Mouse (Mus musculus) limb, embryonic 15.5 days (tissue): ENCODE measurements at regions not wholly inside any gene's neighbourhood (a gene's known extent, or its start where the extent isn't known, plus 50 kb on each side); places are given as distances from the start of the nearest gene placed in this dataset.

ENCODE experiments used
- ATAC-seq: fragments of 200-750 bp; cut with Nextera tagmentation; 2 replicates; pipeline ENCODE4 v1.8.0; 2017; ENCODE audit warnings: low read depth, moderate TSS enrichment; ENCODE audit not compliant: insufficient number of reproducible peaks, low FRiP score, low TSS enrichment
- H3K27ac ChIP-seq: fragments of 300-500 bp; sonication (generic); 2 replicates; pipeline ENCODE4 v1.5.1; 2015; ENCODE audit warnings: moderate library complexity, mild to moderate bottlenecking, inconsistent platforms
- H3K27me3 ChIP-seq: fragments of 300-500 bp; sonication (generic); 2 replicates; pipeline ENCODE4 v1.6.1; 2015; ENCODE audit warnings: inconsistent platforms
- H3K36me3 ChIP-seq: fragments of 300-500 bp; sonication (generic); 2 replicates; pipeline ENCODE4 v1.6.1; 2015; ENCODE audit warnings: inconsistent platforms
- H3K4me1 ChIP-seq: fragments of 300-500 bp; sonication (generic); 2 replicates; pipeline ENCODE4 v1.6.1; 2015; ENCODE audit warnings: inconsistent platforms
- H3K4me2 ChIP-seq: fragments of 300-500 bp; sonication (generic); 2 replicates; pipeline ENCODE4 v1.6.1; 2015; ENCODE audit warnings: mild to moderate bottlenecking, inconsistent platforms
- H3K4me3 ChIP-seq: fragments of 300-500 bp; sonication (generic); 2 replicates; pipeline ENCODE4 v1.5.1; 2015; ENCODE audit warnings: mild to moderate bottlenecking, inconsistent platforms
- H3K9ac ChIP-seq: fragments of 300-500 bp; sonication (generic); 2 replicates; pipeline ENCODE4 v1.6.1; 2015; ENCODE audit warnings: inconsistent platforms
- H3K9me3 ChIP-seq: fragments of 300-500 bp; sonication (generic); 2 replicates; pipeline ENCODE4 v1.6.1; 2016; ENCODE audit warnings: inconsistent platforms
- WGBS: fragments of 180-500 bp; shearing (Covaris S2); methylation state at CpG from one replicate; pipeline ENCODE4 v1.1.7; 2015; 5-methylcytosine and 5-hydroxymethylcytosine counted together

DNA sequence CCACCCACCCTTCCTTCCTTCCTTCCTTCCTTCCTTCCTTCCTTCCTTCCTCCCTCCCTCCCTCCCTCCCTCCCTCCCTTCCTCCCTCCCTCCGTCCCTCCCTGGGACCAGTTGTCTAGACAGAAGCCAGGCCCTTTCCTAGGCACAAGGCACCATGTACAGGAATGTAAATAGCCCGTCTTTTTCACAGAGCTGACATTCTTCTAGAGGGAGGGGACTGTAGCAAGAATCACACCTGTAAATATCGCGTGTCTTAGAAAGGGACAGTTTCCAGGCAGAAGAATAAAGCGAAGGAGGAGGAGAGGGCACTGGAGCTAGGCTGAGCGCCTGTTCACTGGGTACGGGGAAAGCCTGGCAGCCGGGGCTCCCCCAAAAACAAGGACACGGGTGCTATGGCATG is 58.7 kb upstream of the Gm11733 start:
- no peak overlapping the region for H3K4me2 ChIP-seq
- no peaks in the 10 kb centered on the region for H3K36me3 ChIP-seq
- whole genome bisulfite sequencing: 42% methylated on average over 8 of the region's 9 CpGs
- no peak overlapping the region for H3K27ac ChIP-seq
- H3K4me3 ChIP-seq: no peak overlapping the region
- peaks cover 38% of the 10 kb centered on the region for H3K4me1 ChIP-seq
- H3K9me3 ChIP-seq: no peaks in the 10 kb centered on the region
- no peaks in the 10 kb centered on the region for H3K27me3 ChIP-seq
- no peak overlapping the region for H3K9ac ChIP-seq
- ATAC-seq: no peak

- no peak overlapping the region for H3K4me3 ChIP-seq
- H3K4me2 ChIP-seq: no peak overlapping the region
- no peak overlapping the region for H3K27ac ChIP-seq
- WGBS: 35% methylated on average over 12 of the region's 12 CpGs
- peaks cover 38% of the 10 kb centered on the region for H3K4me1 ChIP-seq
- no peak for ATAC-seq
- H3K27me3 ChIP-seq: no peaks in the 10 kb centered on the region
- H3K9ac ChIP-seq: no peak overlapping the region
- no peaks in the 10 kb centered on the region for H3K9me3 ChIP-seq
- H3K36me3 ChIP-seq: no peaks in the 10 kb centered on the region
Measured at GRCm38 (mm10) chr11:117425927-117426326, 58.2 kb upstream of the Gm11733 start.

- H3K27me3 ChIP-seq: 0 out of 2 replicates have a peak, but pooled peaks cover 5% of the 10 kb centered on the region
- no peak for ATAC-seq
- H3K9ac ChIP-seq: no peak overlapping the region
- H3K4me2 ChIP-seq: no peak overlapping the region
- H3K27ac ChIP-seq: no peak overlapping the region
- no peaks in the 10 kb centered on the region for H3K36me3 ChIP-seq
- WGBS: 85% methylated on average over 4 of the region's 4 CpGs
- H3K4me1 ChIP-seq: peaks cover 38% of the 10 kb centered on the region
- H3K9me3 ChIP-seq: no peaks in the 10 kb centered on the region
- H3K4me3 ChIP-seq: no peak overlapping the region
Measured at GRCm38 (mm10) chr11:117426651-117427050, 57.5 kb upstream of the Gm11733 start.

DNA sequence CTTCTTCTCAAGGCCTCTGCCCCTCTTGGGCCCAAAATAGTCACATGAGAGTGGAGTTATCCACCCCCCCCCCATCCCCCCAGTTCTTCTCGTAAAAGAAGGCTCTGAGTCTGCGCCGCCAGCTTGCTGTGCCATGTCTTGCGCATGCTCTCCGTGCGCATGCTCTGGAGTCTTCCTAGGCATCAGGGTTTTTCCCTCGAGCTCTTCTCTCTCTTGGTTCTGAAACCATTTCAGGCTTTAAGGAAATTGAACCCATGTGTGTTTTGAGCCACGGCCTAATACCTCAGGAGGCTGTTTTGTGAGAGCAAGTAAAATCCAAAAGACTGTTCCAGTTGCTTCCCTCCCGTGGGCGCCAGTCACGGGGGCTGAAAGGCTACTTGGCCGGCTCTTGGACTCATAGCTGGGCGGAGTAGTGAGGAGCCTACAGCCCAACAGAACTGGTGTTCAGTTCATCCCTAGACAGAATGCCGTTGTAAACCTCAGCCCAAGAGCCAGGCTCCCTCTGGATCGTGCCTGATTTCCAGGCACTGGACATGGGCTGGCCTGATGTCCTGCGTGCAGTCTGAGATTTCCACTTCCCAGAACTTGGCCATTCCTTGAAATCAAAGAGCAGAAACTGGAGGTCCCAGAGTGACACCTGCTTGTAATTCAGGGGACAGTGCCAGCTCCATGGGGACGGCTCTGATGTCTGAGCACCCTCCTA is 56.2 kb upstream of the Gm11733 start:
- peaks cover 38% of the 10 kb centered on the region for H3K4me1 ChIP-seq
- H3K9me3 ChIP-seq: no peaks in the 10 kb centered on the region
- 0 out of 2 replicates have a peak, but pooled peaks cover 6% of the 10 kb centered on the region for H3K27me3 ChIP-seq
- peak; percentile 25; the same call in 1 of the 2 replicates for ATAC-seq
- 0 out of 2 replicates have a peak overlapping the region, but pooled peaks have one; percentile 7 for H3K4me2 ChIP-seq
- WGBS: 46% methylated on average over 17 of the region's 17 CpGs
- no peak overlapping the region for H3K4me3 ChIP-seq
- H3K9ac ChIP-seq: no peak overlapping the region
- H3K27ac ChIP-seq: peak overlapping the region; percentile 78
- no peaks in the 10 kb centered on the region for H3K36me3 ChIP-seq

DNA sequence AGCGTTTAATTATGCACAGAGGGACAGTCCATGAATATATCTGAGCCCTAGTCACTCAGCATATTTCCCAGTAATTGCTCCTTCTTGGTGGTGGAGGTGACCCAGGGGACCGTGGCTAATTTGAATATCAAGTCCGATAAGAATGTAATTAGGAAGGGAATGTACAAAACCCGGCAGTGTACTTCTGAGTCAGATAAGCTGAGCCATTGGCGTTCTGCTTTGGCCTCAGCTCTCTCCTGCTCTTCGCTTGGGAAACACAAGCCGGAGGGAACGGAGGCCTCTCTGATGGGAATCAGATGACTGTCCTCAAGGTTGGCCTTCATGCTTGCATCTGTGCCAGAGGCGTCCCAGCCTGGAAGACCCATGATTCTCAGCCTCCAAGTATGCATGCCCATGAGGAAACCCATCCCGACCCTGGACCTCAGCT is 54.8 kb upstream of the Gm11733 start:
- Histone ChIP-seq H3K27ac (peak overlapping the region; percentile 57; the same call in 1 of the 2 replicates), H3K9ac (no peak overlapping the region), H3K36me3 (no peaks in the 10 kb centered on the region), H3K9me3 (no peaks in the 10 kb centered on the region), H3K4me3 (no peak overlapping the region), H3K4me2 (no peak overlapping the region), H3K27me3 (0 out of 2 replicates have a peak, but pooled peaks cover 6% of the 10 kb centered on the region), H3K4me1 (peaks cover 38% of the 10 kb centered on the region)
- ATAC-seq: no peak
- 68% methylated on average over 10 of the region's 10 CpGs for WGBS

GRCm38 (mm10) chr11:117429894-117430293 is 54.3 kb upstream of the Gm11733 start:
- WGBS: 50% methylated on average over 8 of the region's 8 CpGs
- Histone ChIP-seq H3K4me2 (no peak overlapping the region), H3K9ac (no peak overlapping the region), H3K4me1 (peaks cover 38% of the 10 kb centered on the region), H3K36me3 (no peaks in the 10 kb centered on the region), H3K27ac (no peak overlapping the region; the same call in 1 of the 2 replicates), H3K4me3 (no peak overlapping the region), H3K27me3 (0 out of 2 replicates have a peak, but pooled peaks cover 6% of the 10 kb centered on the region), H3K9me3 (no peaks in the 10 kb centered on the region)
- ATAC-seq: no peak

GRCm38 (mm10) chr11:117434056-117434455 is 50.1 kb upstream of the Gm11733 start:
- no peak for ATAC-seq
- Histone ChIP-seq H3K9ac (no peak overlapping the region), H3K9me3 (no peaks in the 10 kb centered on the region), H3K4me2 (no peak overlapping the region), H3K4me3 (no peak overlapping the region), H3K4me1 (peaks cover 19% of the 10 kb centered on the region), H3K36me3 (no peaks in the 10 kb centered on the region), H3K27ac (no peak overlapping the region), H3K27me3 (peaks cover 28% of the 10 kb centered on the region)
